Mouse (Mus musculus): ENCODE data around the gene Lad1. TPM values are rescaled to one million over a fixed set of nuclear protein-coding genes. Genes with fewer than 3 reads are reported as not detected.

Gene Lad1
- polyA plus RNA-seq (2015; fragmentation: Nextera tagmentation; extraction: Ambion mirVana) = 21.7 and 22.1 TPM in 2 replicates

GRCm38 (mm10) chr1:135818481-135819086 lies at the start of gene Lad1:
Gene Lad1 (plus strand): TSS chr1:135818598.
- no peaks in the 10 kb centered on the region for H3K9me3 ChIP-seq (replicated peaks)
- H3K4me2 ChIP-seq = peak within 1 kb of the TSS; percentile 95
- H3K27ac ChIP-seq = peak within 1 kb of the TSS; percentile 59
- under 1% methylated on average over 63 of the region's 63 CpGs for WGBS
- peak within 1 kb of the TSS; percentile 55 for H3K9ac ChIP-seq
- H3K4me1 ChIP-seq = peaks cover 63% of the 10 kb centered on the region
- ATAC-seq (replicated peaks; ENCODE audit: low FRiP score) = peak; percentile 41
- H3K27me3 ChIP-seq = peaks cover 47% of the 10 kb centered on the region
- peak within 1 kb of the TSS; percentile 57 for H3K4me3 ChIP-seq (replicated peaks)
- no peaks in the 10 kb centered on the region for H3K36me3 ChIP-seq

GRCm38 (mm10) chr1:135770237-135770636 lies 48.2 kb upstream of the Lad1 start:
- no peak for ATAC-seq (replicated peaks; ENCODE audit: low FRiP score)
- Histone ChIP-seq H3K4me2 (no peak overlapping the region), H3K4me3 (replicated peaks) (no peak overlapping the region), H3K36me3 (peaks cover 25% of the 10 kb centered on the region), H3K9me3 (replicated peaks) (no peaks in the 10 kb centered on the region), H3K9ac (no peak overlapping the region), H3K27me3 (no peaks in the 10 kb centered on the region), H3K4me1 (peaks cover 74% of the 10 kb centered on the region), H3K27ac (peak overlapping the region; percentile 34)
- 46% methylated on average over 7 of the region's 7 CpGs for WGBS

DNA sequence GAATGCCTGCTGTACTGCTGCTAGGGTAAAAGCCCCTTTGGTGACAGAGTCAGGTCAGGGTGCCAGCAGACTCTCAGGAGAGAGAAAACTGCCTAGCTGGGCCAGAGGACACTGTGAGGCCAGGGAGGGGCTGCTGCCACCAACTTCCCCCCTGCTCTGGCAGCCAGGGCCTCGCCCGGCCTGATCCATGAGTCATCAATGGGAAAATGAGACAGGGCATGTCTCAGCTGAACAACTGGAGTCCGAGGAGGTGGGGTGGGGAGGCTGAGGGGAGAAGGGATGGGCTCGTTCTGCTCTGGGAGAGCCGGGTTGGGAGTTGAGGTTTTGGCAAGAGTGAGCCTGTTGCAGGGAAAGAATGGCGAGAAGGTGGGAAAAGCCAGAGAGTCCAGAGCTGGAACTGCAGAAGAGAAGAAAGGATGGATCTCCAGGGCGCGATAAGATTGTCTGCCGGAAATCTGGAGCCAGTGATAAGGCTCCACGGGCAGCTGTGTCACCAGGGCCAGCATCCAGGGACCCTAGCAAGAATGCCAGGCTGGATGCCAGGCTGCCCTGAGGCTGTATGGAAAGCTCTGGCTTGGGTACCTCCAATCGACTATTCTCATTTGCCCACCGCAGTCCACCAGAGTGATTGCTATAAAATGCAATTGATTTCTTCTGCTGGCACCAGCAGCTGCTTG lies 47.4 kb upstream of the Lad1 start:
- ATAC-seq (replicated peaks; ENCODE audit: low FRiP score) = no peak
- H3K27ac ChIP-seq = peak overlapping the region; percentile 34

GRCm38 (mm10) chr1:135771573-135771970 lies 46.8 kb upstream of the Lad1 start:
- peak overlapping the region; percentile 34; the same call in 1 of the 2 replicates for H3K27ac ChIP-seq
- ATAC-seq (replicated peaks; ENCODE audit: low FRiP score) = no peak
- no peak overlapping the region for H3K4me3 ChIP-seq (replicated peaks)
- 58% methylated on average over 8 of the region's 8 CpGs for WGBS
- H3K9me3 ChIP-seq (replicated peaks) = no peaks in the 10 kb centered on the region
- H3K36me3 ChIP-seq = peaks cover 25% of the 10 kb centered on the region
- no peak overlapping the region for H3K4me2 ChIP-seq
- peaks cover 75% of the 10 kb centered on the region for H3K4me1 ChIP-seq
- no peak overlapping the region for H3K9ac ChIP-seq
- no peaks in the 10 kb centered on the region for H3K27me3 ChIP-seq

More for the DNA sequence above, 47.4 kb upstream of the Lad1 start:
- Histone ChIP-seq H3K9ac (0 out of 2 replicates have a peak overlapping the region, but pooled peaks have one; percentile 3), H3K4me2 (no peak overlapping the region), H3K36me3 (peaks cover 25% of the 10 kb centered on the region), H3K4me3 (replicated peaks) (no peak overlapping the region), H3K27me3 (no peaks in the 10 kb centered on the region), H3K9me3 (replicated peaks) (no peaks in the 10 kb centered on the region), H3K4me1 (peaks cover 73% of the 10 kb centered on the region)
- 39% methylated on average over 12 of the region's 12 CpGs for WGBS

- Histone ChIP-seq H3K9ac (no peak overlapping the region), H3K36me3 (0 out of 2 replicates have a peak, but pooled peaks cover 2% of the 10 kb centered on the region), H3K27ac (peak overlapping the region; percentile 23; the same call in 1 of the 2 replicates), H3K27me3 (no peaks in the 10 kb centered on the region), H3K4me2 (no peak overlapping the region), H3K9me3 (replicated peaks) (no peaks in the 10 kb centered on the region), H3K4me1 (peaks cover 68% of the 10 kb centered on the region), H3K4me3 (replicated peaks) (no peak overlapping the region)
- no peak for ATAC-seq (replicated peaks; ENCODE audit: low FRiP score)
These were observed 41.8 kb upstream of the Lad1 start for GRCm38 (mm10) chr1:135776596-135776995.

GRCm38 (mm10) chr1:135777046-135777445 lies 41.4 kb upstream of the Lad1 start:
- no peak for ATAC-seq (replicated peaks; ENCODE audit: low FRiP score)
- 92% methylated on average over 1 of the region's 1 CpGs for WGBS

GRCm38 (mm10) chr1:135778780-135779535 lies 39.4 kb upstream of the Lad1 start, which contains the start of gene Tnni1:
Gene Tnni1 (plus strand): TSS chr1:135779434.
- Histone ChIP-seq H3K9ac (peak within 1 kb of the TSS; percentile 24; the same call in 1 of the 2 replicates), H3K4me1 (peaks cover 60% of the 10 kb centered on the region), H3K36me3 (no peaks in the 10 kb centered on the region), H3K27me3 (no peaks in the 10 kb centered on the region), H3K4me3 (replicated peaks) (0 out of 2 replicates have a peak within 1 kb of the TSS, but pooled peaks have one; percentile 6), H3K9me3 (replicated peaks) (no peaks in the 10 kb centered on the region), H3K27ac (peak within 1 kb of the TSS; percentile 90), H3K4me2 (peak within 1 kb of the TSS; percentile 43)
- ATAC-seq (replicated peaks; ENCODE audit: low FRiP score) = peak; percentile 85
- 7% methylated on average over 22 of the region's 22 CpGs for WGBS

More at GRCm38 (mm10) chr1:135777046-135777445, 41.4 kb upstream of the Lad1 start:
- Histone ChIP-seq H3K9ac (no peak overlapping the region), H3K4me3 (replicated peaks) (no peak overlapping the region), H3K27me3 (no peaks in the 10 kb centered on the region), H3K27ac (no peak overlapping the region), H3K4me1 (peaks cover 63% of the 10 kb centered on the region), H3K9me3 (replicated peaks) (no peaks in the 10 kb centered on the region), H3K4me2 (no peak overlapping the region), H3K36me3 (no peaks in the 10 kb centered on the region)

GRCm38 (mm10) chr1:135780649-135781048 lies 37.7 kb upstream of the Lad1 start:
- no peaks in the 10 kb centered on the region for H3K9me3 ChIP-seq (replicated peaks)
- H3K9ac ChIP-seq = no peak overlapping the region
- H3K27ac ChIP-seq = peak overlapping the region; percentile 41; the same call in 1 of the 2 replicates
- no peak for ATAC-seq (replicated peaks; ENCODE audit: low FRiP score)
- no peak overlapping the region for H3K4me3 ChIP-seq (replicated peaks)
- WGBS = 28% methylated on average over 4 of the region's 4 CpGs
- H3K36me3 ChIP-seq = no peaks in the 10 kb centered on the region
- no peak overlapping the region for H3K4me2 ChIP-seq
- peaks cover 59% of the 10 kb centered on the region for H3K4me1 ChIP-seq
- H3K27me3 ChIP-seq = no peaks in the 10 kb centered on the region

- Histone ChIP-seq H3K4me3 (replicated peaks) (no peak overlapping the region), H3K36me3 (no peaks in the 10 kb centered on the region), H3K27me3 (no peaks in the 10 kb centered on the region), H3K27ac (0 out of 2 replicates have a peak overlapping the region, but pooled peaks have one; percentile 41), H3K9ac (no peak overlapping the region), H3K4me2 (no peak overlapping the region), H3K4me1 (peaks cover 53% of the 10 kb centered on the region), H3K9me3 (replicated peaks) (no peaks in the 10 kb centered on the region)
- ATAC-seq (replicated peaks; ENCODE audit: low FRiP score) = peak; percentile 26
- 11% methylated on average over 13 of the region's 13 CpGs for WGBS
These were observed 37.2 kb upstream of the Lad1 start for GRCm38 (mm10) chr1:135781220-135781619.

GRCm38 (mm10) chr1:135782816-135783215 lies 35.6 kb upstream of the Lad1 start:
- no peak overlapping the region for H3K4me2 ChIP-seq
- 52% methylated on average over 10 of the region's 10 CpGs for WGBS
- H3K4me3 ChIP-seq (replicated peaks) = no peak overlapping the region
- no peaks in the 10 kb centered on the region for H3K27me3 ChIP-seq
- no peaks in the 10 kb centered on the region for H3K36me3 ChIP-seq
- no peak for ATAC-seq (replicated peaks; ENCODE audit: low FRiP score)
- 0 out of 2 replicates have a peak overlapping the region, but pooled peaks have one; percentile 41 for H3K27ac ChIP-seq
- no peak overlapping the region for H3K9ac ChIP-seq
- H3K9me3 ChIP-seq (replicated peaks) = no peaks in the 10 kb centered on the region
- peaks cover 44% of the 10 kb centered on the region for H3K4me1 ChIP-seq

GRCm38 (mm10) chr1:135787799-135788198 lies 30.6 kb upstream of the Lad1 start:
- Histone ChIP-seq H3K36me3 (no peaks in the 10 kb centered on the region), H3K9ac (no peak overlapping the region), H3K27me3 (no peaks in the 10 kb centered on the region), H3K4me1 (peaks cover 28% of the 10 kb centered on the region), H3K9me3 (replicated peaks) (no peaks in the 10 kb centered on the region), H3K4me2 (no peak overlapping the region), H3K4me3 (replicated peaks) (no peak overlapping the region), H3K27ac (0 out of 2 replicates have a peak overlapping the region, but pooled peaks have one; percentile 75)
- WGBS = 49% methylated on average over 3 of the region's 3 CpGs
- ATAC-seq (replicated peaks; ENCODE audit: low FRiP score) = no peak; the same call in 1 of the 2 replicates
